ENCODE assay signal across 22 mouse cellular contexts in genomic region chr1:135271371-135271770, GRCm38 (mm10). TPM values are rescaled to one million over a fixed set of nuclear protein-coding genes. Genes with fewer than 3 reads are reported as not detected.
DNase-seq lines count a peak whose midpoint lies in the region; ATAC-seq and TF ChIP-seq lines count a peak whose summit lies in the region.
"Had no signal": no experiment of that assay in that cellular context is flagged by ENCODE, and none has a peak within 500 bp of the region (broad histone marks: within the 10 kb centered on the region; RNA-seq: fewer than 3 reads in every experiment).

No protein-coding gene starts in this region.

- H3K4me2 ChIP-seq in forebrain, postnatal 0 days (ENCODE audit: low read depth) = no peak overlapping the region
- H3K4me2 ChIP-seq: embryonic facial prominence, embryonic 13.5 days; forebrain, embryonic 12.5 days; heart, embryonic 11.5 days; heart, embryonic 15.5 days; hindbrain, embryonic 14.5 days; intestine, embryonic 15.5 days had no signal

- 8% methylated on average over 9 of the region's 9 CpGs for WGBS in cerebellum, adult 2 months
- WGBS in forebrain, postnatal 0 days = 70% methylated on average over 9 of the region's 9 CpGs

- H3K4me3 ChIP-seq in cerebellum, adult 2 months (replicated peaks; ENCODE audit: insufficient read depth, low read depth, low read length) = no peak overlapping the region
- no peak overlapping the region for H3K4me3 ChIP-seq in forebrain, postnatal 0 days (ENCODE audit: low read depth, low read length)
- H3K4me3 ChIP-seq: embryonic facial prominence, embryonic 13.5 days; forebrain, embryonic 12.5 days; heart, adult 2 months; heart, embryonic 15.5 days; hindbrain, embryonic 10.5 days; intestine, embryonic 15.5 days had no signal

- peaks cover 66% of the 10 kb centered on the region for H3K36me3 ChIP-seq in forebrain, postnatal 0 days (ENCODE audit: insufficient read depth)
- H3K36me3 ChIP-seq: G1E had no signal

- H3K9me3 ChIP-seq in forebrain, postnatal 0 days (ENCODE audit: low read length) = no peaks in the 10 kb centered on the region
- H3K9me3 ChIP-seq: embryonic facial prominence, embryonic 13.5 days; forebrain, embryonic 12.5 days; G1E; heart, embryonic 15.5 days; hindbrain, embryonic 10.5 days; intestine, embryonic 15.5 days had no signal

- H3K27ac ChIP-seq in cerebellum, adult 2 months (ENCODE audit: insufficient read depth, low read length) = peak overlapping the region; percentile 15
- no peak overlapping the region for H3K27ac ChIP-seq in forebrain, postnatal 0 days (ENCODE audit: low read depth, low read length)
- H3K27ac ChIP-seq: embryonic facial prominence, embryonic 13.5 days; forebrain, embryonic 12.5 days; heart, adult 2 months; heart, embryonic 15.5 days; hindbrain, embryonic 10.5 days; hindbrain, embryonic 14.5 days; intestine, embryonic 15.5 days had no signal

- H3K27me3 ChIP-seq in cerebellum, adult 2 months (ENCODE audit: control insufficient read depth, insufficient read depth, low read length) = no peaks in the 10 kb centered on the region
- H3K27me3 ChIP-seq in forebrain, postnatal 0 days (ENCODE audit: insufficient read depth, low read length) = no peaks in the 10 kb centered on the region
- H3K27me3 ChIP-seq: embryonic facial prominence, embryonic 13.5 days; forebrain, embryonic 12.5 days; heart, embryonic 15.5 days; intestine, embryonic 15.5 days had no signal

- ATAC-seq in cerebellum, adult (ENCODE audit: insufficient number of reproducible peaks, low FRiP score, low TSS enrichment) = peak; percentile 80
- ATAC-seq in forebrain, postnatal 0 days = no peak
- ATAC-seq: CD4-positive, CD25-positive, alpha-beta regulatory T cell, adult 4 months; forebrain, embryonic 16.5 days; intestine, embryonic 15.5 days had no signal

- TF ChIP-seq POLR2A in cerebellum, adult 2 months (IDR thresholded peaks at IDR 0.05; ENCODE audit: borderline replicate concordance, insufficient read depth, low read length) = no peak

- no peak for TF ChIP-seq CTCF in cerebellum, adult 2 months (IDR thresholded peaks at IDR 0.05; ENCODE audit: borderline replicate concordance, insufficient read depth, low read depth, low read length)
- no peak for TF ChIP-seq CTCF in forebrain, postnatal 0 days (IDR thresholded peaks at IDR 0.05; ENCODE audit: low read depth)

- no peak overlapping the region for H3K9ac ChIP-seq in forebrain, postnatal 0 days
- H3K9ac ChIP-seq: embryonic facial prominence, embryonic 13.5 days; forebrain, embryonic 12.5 days; heart, embryonic 15.5 days; hindbrain, embryonic 14.5 days; intestine, embryonic 15.5 days had no signal

- intact Hi-C loops in heart, postnatal 36 days (cut with DNase I) = no loop called here

- peaks cover 16% of the 10 kb centered on the region for H3K4me1 ChIP-seq in cerebellum, adult 2 months (ENCODE audit: control insufficient read depth, insufficient read depth, low read length)
- no peaks in the 10 kb centered on the region for H3K4me1 ChIP-seq in forebrain, postnatal 0 days (ENCODE audit: insufficient read depth)
- H3K4me1 ChIP-seq: embryonic facial prominence, embryonic 13.5 days; forebrain, embryonic 12.5 days; heart, embryonic 15.5 days; hindbrain, embryonic 10.5 days had no signal

- DNase-seq in cerebellum, postnatal 4 days (ENCODE audit: low spot score in 2 of 2) = no peak
- DNase-seq in cerebellum, adult 2 months = peak; percentile 80 to 89
- peak; percentile 85 to 87 for DNase-seq in cerebellum, postnatal 10 days
- DNase-seq in heart, postnatal 36 days = no peak
- DNase-seq in testis, postnatal 10 days (ENCODE audit: low spot score) = no peak
- DNase-seq in forebrain, postnatal 0 days = no peak
- DNase-seq: adrenal gland, postnatal 10 days; B cell, adult 2 months; gastrocnemius, postnatal 14 days; heart, adult 2 months; heart, postnatal 14 days had no signal

RNA-seq across cellular contexts. Expression of gene Rnpep, which starts 12.5 kb away (rescaled TPM):
- polyA plus RNA-seq in cerebellum, adult 2 months (2012; rRNA removed) = 54.2 and 54.4 TPM in 2 replicates
- 10 to 100 TPM; 20.5 to 26.7 TPM for total RNA-seq in heart, postnatal 36 days (2021)
- 61.6 and 63.9 TPM in 2 replicates for total RNA-seq in forebrain, postnatal 0 days (2014; rRNA removed)
- polyA plus RNA-seq in forebrain, postnatal 0 days (2015; fragmentation: Nextera tagmentation; extraction: Ambion mirVana) = 43.5 and 49.2 TPM in 2 replicates

RNA-seq across cellular contexts. Expression of gene Elf3, which starts 13.0 kb away (rescaled TPM):
- polyA plus RNA-seq in cerebellum, adult 2 months (2012; rRNA removed) = 0.34 and 0.63 TPM in 2 replicates
- not detected for total RNA-seq in heart, postnatal 36 days (2021)
- total RNA-seq in forebrain, postnatal 0 days (2014; rRNA removed) = 0.08 TPM in 1 of 2 replicates, not detected in the other
- polyA plus RNA-seq in forebrain, postnatal 0 days (2015; fragmentation: Nextera tagmentation; extraction: Ambion mirVana) = 0.21 and 0.31 TPM in 2 replicates
- total RNA-seq: G1E; heart, adult 2 months had no signal
- polyA plus RNA-seq: CD4-positive, CD25-positive, alpha-beta regulatory T cell, adult 4 months; G1E had no signal

RNA-seq across cellular contexts. Expression of gene Timm17a, which starts 42.2 kb away (rescaled TPM):
- 104 and 110 TPM in 2 replicates for polyA plus RNA-seq in cerebellum, adult 2 months (2012; rRNA removed)
- 100 to 1,000 TPM; 366 to 397 TPM for total RNA-seq in heart, postnatal 36 days (2021)
- total RNA-seq in forebrain, postnatal 0 days (2014; rRNA removed) = 29.9 and 36.1 TPM in 2 replicates
- polyA plus RNA-seq in forebrain, postnatal 0 days (2015; fragmentation: Nextera tagmentation; extraction: Ambion mirVana) = 141 and 151 TPM in 2 replicates

RNA-seq across cellular contexts. Expression of gene Lmod1, which starts 53.2 kb away (rescaled TPM):
- polyA plus RNA-seq in cerebellum, adult 2 months (2012; rRNA removed) = 0.47 and 0.59 TPM in 2 replicates
- 1 to 10 TPM; 2.9 to 3.7 TPM for total RNA-seq in heart, postnatal 36 days (2021)
- total RNA-seq in forebrain, postnatal 0 days (2014; rRNA removed) = 0.31 and 0.52 TPM in 2 replicates
- 0.21 TPM in 2 replicates for polyA plus RNA-seq in forebrain, postnatal 0 days (2015; fragmentation: Nextera tagmentation; extraction: Ambion mirVana)
- polyA plus RNA-seq: G1E had no signal

Comparison
In these comparisons a context has a peak if more than half of its experiments do, and no peak if none do; other contexts are left out.
1. DNase-seq: peak in cerebellum, adult 2 months (2 of 2) and cerebellum, postnatal 10 days (2 of 2); none in cerebellum, postnatal 4 days (0 of 2), heart, postnatal 36 days (0 of 2), testis, postnatal 10 days (single experiment) and forebrain, postnatal 0 days (single experiment).